Mouse (Mus musculus): Measurements from ENCODE around the gene Aarsd1. TPM values are rescaled to one million over a fixed set of nuclear protein-coding genes. Genes with fewer than 3 reads are reported as not detected.
"Not testable (repeated sequence)": the region's sequence is repeated elsewhere in the genome, so short reads cannot be mapped to it uniquely, and the experiment has no call there.

The Aarsd1 gene
- polyA plus RNA-seq (2015; fragmentation: Nextera tagmentation; extraction: Ambion mirVana) = 88.8 and 92.0 TPM in 2 replicates

GRCm38 (mm10) chr11:101417101-101417855 lies at the start of gene Aarsd1:
Gene Aarsd1, minus strand, starts transcription at chr11:101417615.
- H3K4me1 ChIP-seq (replicated peaks) = peaks cover 10% of the 10 kb centered on the region
- H3K27me3 ChIP-seq = no peaks in the 10 kb centered on the region
- H3K36me3 ChIP-seq = peaks cover 13% of the 10 kb centered on the region; the same call in 1 of the 2 replicates
- H3K9me3 ChIP-seq = no peaks in the 10 kb centered on the region
- peak within 1 kb of the TSS; percentile 73 for H3K9ac ChIP-seq
- peak within 1 kb of the TSS; percentile 69 for H3K4me3 ChIP-seq
- H3K27ac ChIP-seq (replicated peaks) = peak within 1 kb of the TSS; percentile 84
- H3K4me2 ChIP-seq = peak within 1 kb of the TSS; percentile 70
- WGBS = under 1% methylated on average over 44 of the region's 45 CpGs
- ATAC-seq (ENCODE audit: low FRiP score, low read depth) = peak; percentile 90

DNA sequence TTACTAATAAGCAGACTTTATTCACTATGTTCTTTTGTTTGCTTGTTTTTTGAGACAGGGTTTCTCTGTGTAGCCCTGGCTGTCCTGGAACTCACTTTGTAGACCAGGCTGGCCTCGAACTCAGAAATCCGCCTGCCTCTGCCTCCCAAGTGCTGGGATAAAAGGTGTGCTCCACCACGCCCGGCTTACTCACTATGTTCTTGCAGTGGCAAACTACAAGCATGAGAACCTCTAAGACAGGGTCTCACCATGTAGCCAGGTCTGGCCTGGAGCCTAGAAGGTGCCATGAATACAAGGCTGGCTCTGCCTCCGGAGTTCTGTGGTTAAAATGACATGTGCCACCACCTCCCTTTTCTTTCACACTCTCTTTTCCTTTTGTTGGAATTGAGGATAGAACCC lies 49.1 kb upstream of the Aarsd1 start:
- H3K9me3 ChIP-seq; ATAC-seq (ENCODE audit: low FRiP score, low read depth); H3K27me3 ChIP-seq; H3K9ac ChIP-seq; H3K36me3 ChIP-seq; H3K27ac ChIP-seq (replicated peaks): not testable (repeated sequence)
- Histone ChIP-seq H3K4me1 (replicated peaks) (peaks cover 65% of the 10 kb centered on the region), H3K4me2 (peak overlapping the region; percentile 71), H3K4me3 (peak overlapping the region; percentile 95)
- WGBS = 54% methylated on average over 5 of the region's 5 CpGs

DNA sequence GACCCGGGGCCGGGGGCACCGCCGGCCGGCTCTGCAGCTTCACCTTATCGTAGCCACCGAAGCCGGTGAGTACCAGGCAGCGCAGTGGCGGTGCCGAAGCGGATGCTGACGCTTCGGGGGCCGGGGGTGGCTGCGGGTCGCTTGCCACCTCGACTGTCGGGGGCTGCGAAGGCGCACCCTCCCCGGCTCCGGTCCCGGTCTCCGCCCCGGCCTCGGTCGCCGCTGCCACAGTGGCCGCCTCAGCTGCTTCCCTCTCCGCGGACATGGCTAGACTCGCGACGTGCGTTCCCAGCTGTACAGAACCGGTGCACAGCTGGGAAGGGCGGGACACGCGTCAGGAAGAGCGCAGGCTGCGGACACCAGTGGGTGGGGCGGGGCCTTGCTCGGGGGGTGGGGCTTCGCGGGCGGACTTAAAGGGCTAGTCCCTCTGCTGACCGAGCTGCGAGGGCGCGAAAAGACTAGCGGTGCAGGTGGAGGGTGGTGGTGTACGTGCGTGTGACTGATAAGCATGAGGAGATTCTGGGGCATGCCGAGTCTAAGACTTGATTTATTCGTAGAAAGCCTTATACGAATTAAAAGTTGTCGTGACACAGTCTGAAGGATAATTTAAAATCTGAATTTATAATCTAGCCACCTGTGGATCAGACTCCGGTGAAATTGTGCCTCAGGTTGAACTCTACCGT lies 48.6 kb upstream of the Aarsd1 start, which contains the start of gene Vat1:
Gene Vat1 (minus strand): TSS at position 362 of the 683 bp plus-strand sequence.
- H3K36me3 ChIP-seq = peaks cover 15% of the 10 kb centered on the region
- H3K4me1 ChIP-seq (replicated peaks) = peaks cover 65% of the 10 kb centered on the region
- H3K9ac ChIP-seq = peak within 1 kb of the TSS; percentile 96
- H3K27ac ChIP-seq (replicated peaks) = peak within 1 kb of the TSS; percentile 96
- H3K9me3 ChIP-seq = no peaks in the 10 kb centered on the region
- H3K4me3 ChIP-seq = peak within 1 kb of the TSS; percentile 95
- H3K4me2 ChIP-seq = peak within 1 kb of the TSS; percentile 81
- H3K27me3 ChIP-seq = no peaks in the 10 kb centered on the region
- ATAC-seq (ENCODE audit: low FRiP score, low read depth) = peak; percentile 75
- under 1% methylated on average over 60 of the region's 60 CpGs for WGBS

DNA sequence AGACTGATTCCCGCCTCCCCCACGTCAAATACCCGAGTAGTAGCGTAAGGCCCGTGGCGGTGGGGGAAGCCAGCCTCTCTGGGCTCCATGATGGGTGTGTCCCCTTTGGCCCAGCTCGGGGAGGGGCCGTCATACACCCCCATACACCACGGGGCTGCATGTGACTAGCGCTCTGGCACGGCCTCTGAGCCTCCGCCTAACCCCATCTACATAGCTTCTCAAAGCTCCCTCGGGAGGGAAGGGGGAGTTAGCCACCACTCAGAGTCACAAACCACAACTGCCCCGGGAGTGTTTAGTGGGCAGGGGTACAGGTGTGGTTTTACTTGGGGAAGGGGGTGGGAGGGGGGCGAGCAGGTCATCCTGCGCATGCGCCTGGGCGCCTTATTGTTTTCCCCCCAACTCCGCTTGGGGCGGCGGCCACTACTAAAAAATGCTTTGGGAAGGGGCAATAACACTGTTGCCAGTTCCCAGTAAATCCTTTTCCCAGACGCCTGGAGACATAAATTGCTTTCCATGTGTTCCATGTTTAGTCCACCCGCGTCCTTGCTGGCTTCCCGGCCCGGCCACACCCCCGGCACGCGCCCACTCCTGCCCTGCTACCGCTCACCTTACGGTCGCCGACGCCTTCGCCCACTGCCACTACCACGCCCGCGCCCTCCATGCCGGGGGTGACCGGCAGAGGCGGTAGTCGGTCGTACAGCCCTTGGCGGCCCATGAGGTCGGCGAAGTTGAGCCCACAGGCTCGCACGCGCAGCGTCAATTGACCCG lies 47.9 kb upstream of the Aarsd1 start:
- ATAC-seq (ENCODE audit: low FRiP score, low read depth) = peak; percentile 43
- peak overlapping the region; percentile 96 for H3K9ac ChIP-seq
- peaks cover 21% of the 10 kb centered on the region for H3K36me3 ChIP-seq
- H3K4me3 ChIP-seq = peak overlapping the region; percentile 95
- H3K9me3 ChIP-seq = no peaks in the 10 kb centered on the region
- H3K4me1 ChIP-seq (replicated peaks) = peaks cover 62% of the 10 kb centered on the region
- WGBS = under 1% methylated on average over 51 of the region's 51 CpGs
- H3K4me2 ChIP-seq = peak overlapping the region; percentile 71
- H3K27me3 ChIP-seq = no peaks in the 10 kb centered on the region
- H3K27ac ChIP-seq (replicated peaks) = peak overlapping the region; percentile 96

DNA sequence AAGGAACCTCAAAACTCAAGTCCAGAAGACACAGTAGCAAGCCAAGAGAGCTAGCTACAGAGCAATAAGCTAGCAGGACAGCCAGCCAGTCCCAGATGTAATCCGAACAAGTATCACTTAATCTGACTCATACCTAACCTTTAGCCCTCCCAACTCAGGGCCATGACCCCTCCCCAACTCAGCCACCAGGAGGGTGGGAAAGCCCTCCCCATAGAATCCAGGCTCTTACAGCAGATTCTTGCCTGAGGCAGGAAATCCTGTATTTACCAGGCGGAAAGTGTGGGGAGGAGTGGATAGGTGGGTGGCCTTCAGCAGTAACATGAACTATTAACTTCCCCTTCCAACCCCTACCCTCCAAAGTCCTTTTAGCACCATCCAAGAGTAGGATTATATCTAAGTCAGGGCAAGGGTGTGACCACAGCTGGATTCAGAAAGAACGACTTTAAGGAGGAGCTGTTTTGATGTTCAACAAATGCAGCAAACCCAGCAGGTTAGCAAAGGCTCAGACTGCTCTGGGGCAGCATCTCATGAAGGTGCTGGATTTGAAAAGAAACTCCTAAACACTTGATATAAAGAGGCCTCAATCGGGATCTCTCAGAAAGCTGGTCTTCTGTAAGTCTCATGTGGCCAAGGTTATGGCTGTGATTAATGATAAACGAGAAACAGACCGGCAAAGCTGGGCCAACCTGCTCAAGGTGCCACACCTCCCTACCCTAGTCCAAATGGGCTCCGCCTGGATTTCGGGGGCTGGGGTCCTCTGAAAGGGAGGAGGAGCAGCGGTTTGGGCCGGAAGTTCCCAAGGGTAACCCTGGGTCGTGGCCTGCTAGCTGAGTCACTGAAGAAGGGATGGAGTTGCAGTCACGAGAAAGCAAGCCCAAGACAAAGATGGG lies 47.0 kb upstream of the Aarsd1 start, which contains the start of gene Rnd2:
Gene Rnd2 (plus strand): TSS at position 789 of the 890 bp plus-strand sequence.
- Histone ChIP-seq H3K36me3 (peaks cover 30% of the 10 kb centered on the region), H3K27ac (replicated peaks) (peak within 1 kb of the TSS; percentile 96), H3K9ac (peak within 1 kb of the TSS; percentile 96), H3K9me3 (no peaks in the 10 kb centered on the region), H3K4me3 (peak within 1 kb of the TSS; percentile 95), H3K27me3 (no peaks in the 10 kb centered on the region), H3K4me1 (replicated peaks) (peaks cover 56% of the 10 kb centered on the region), H3K4me2 (peak within 1 kb of the TSS; percentile 71)
- WGBS = 10% methylated on average over 12 of the region's 12 CpGs
- ATAC-seq (ENCODE audit: low FRiP score, low read depth) = peak; percentile 1; the same call in 1 of the 2 replicates

DNA sequence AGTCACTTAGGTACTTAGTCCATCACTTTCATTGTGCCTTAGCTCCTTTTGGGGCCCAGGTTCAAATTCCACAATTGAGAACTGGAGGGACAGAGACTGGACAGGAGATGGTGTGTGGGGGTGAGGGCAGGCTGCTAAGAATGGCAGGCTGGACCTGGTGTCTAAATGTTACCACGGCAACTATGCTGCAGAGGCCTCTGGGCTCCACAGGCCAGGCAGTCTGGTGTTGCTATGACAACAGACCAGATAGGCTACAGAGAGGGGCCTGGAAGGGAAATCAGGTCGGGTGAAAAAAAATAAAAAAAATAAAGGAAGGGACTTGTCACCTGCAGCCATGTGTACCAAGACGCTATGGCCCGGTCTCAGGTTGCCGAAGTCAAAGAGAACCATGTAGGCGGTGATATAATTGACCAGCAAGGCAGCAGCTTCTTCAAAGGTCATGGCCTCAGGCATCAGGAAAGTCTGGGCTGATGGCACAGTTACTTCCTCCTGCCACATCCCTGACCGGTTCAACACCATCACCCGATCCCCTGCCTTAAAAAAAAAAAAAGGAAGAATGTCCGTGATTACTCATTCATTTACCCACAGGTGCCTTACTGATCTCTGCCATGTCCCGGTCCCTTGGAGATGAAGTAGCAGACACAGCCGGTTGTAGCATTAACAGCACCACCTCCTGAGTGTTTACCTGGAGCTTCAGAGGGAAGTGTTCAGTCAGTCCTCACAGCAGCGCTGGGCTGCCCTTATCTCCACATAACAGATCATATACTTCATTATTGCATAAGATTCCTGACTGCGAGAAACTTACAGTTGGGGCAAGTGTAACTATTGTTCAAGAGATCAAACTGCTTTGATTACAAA lies 45.4 kb upstream of the Aarsd1 start:
- 24% methylated on average over 13 of the region's 13 CpGs for WGBS
- peak overlapping the region; percentile 95; the same call in 1 of the 2 replicates for H3K4me3 ChIP-seq
- H3K9me3 ChIP-seq = no peaks in the 10 kb centered on the region
- H3K4me2 ChIP-seq = peak overlapping the region; percentile 71
- H3K36me3 ChIP-seq = peaks cover 45% of the 10 kb centered on the region
- ATAC-seq (ENCODE audit: low FRiP score, low read depth) = peak; percentile 37; the same call in 1 of the 2 replicates
- no peak overlapping the region; the same call in 1 of the 2 replicates for H3K27ac ChIP-seq (replicated peaks)
- peaks cover 47% of the 10 kb centered on the region for H3K4me1 ChIP-seq (replicated peaks)
- no peaks in the 10 kb centered on the region for H3K27me3 ChIP-seq
- H3K9ac ChIP-seq = no peak overlapping the region

GRCm38 (mm10) chr11:101462141-101462540 lies 44.7 kb upstream of the Aarsd1 start:
- H3K9me3 ChIP-seq = no peaks in the 10 kb centered on the region
- ATAC-seq (ENCODE audit: low FRiP score, low read depth) = no peak
- H3K4me3 ChIP-seq = no peak overlapping the region
- H3K36me3 ChIP-seq = peaks cover 51% of the 10 kb centered on the region
- H3K27ac ChIP-seq (replicated peaks) = no peak overlapping the region; the same call in 1 of the 2 replicates
- H3K4me1 ChIP-seq (replicated peaks) = peaks cover 41% of the 10 kb centered on the region
- no peak overlapping the region for H3K9ac ChIP-seq
- 56% methylated on average over 14 of the region's 14 CpGs for WGBS
- peak overlapping the region; percentile 71 for H3K4me2 ChIP-seq
- no peaks in the 10 kb centered on the region for H3K27me3 ChIP-seq

- no peak overlapping the region for H3K9ac ChIP-seq
- no peak overlapping the region for H3K27ac ChIP-seq (replicated peaks)
- no peaks in the 10 kb centered on the region for H3K27me3 ChIP-seq
- H3K9me3 ChIP-seq = no peaks in the 10 kb centered on the region
- WGBS = 92% methylated on average over 15 of the region's 15 CpGs
- H3K36me3 ChIP-seq = peaks cover 58% of the 10 kb centered on the region
- ATAC-seq (ENCODE audit: low FRiP score, low read depth) = no peak
- H3K4me1 ChIP-seq (replicated peaks) = peaks cover 31% of the 10 kb centered on the region
- H3K4me2 ChIP-seq = no peak overlapping the region
- no peak overlapping the region for H3K4me3 ChIP-seq
Observed at GRCm38 (mm10) chr11:101460321-101460720, 42.9 kb upstream of the Aarsd1 start.

DNA sequence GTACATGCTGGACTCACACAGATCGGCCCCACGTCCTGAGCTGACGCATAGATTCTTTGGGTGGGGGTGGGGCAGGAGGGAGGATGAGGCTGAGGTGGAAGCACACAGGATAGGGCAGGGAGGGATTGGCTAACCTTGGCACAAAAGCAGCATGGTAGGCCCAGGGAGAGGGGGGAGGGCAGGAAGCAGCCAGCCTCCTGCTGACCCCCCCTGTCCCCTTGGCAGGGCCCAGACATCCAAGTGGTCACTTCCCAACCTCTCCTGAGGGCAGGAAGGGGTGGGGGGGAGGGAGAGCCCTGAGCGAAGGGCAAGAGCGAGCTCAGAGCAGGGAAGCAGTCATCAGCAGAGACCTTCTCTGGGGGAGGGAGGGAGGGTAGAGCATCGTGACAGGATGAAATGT lies 42.3 kb upstream of the Aarsd1 start:
- WGBS = 44% methylated on average over 4 of the region's 6 CpGs
- ATAC-seq (ENCODE audit: low FRiP score, low read depth) = no peak
- no peak overlapping the region for H3K9ac ChIP-seq

DNA sequence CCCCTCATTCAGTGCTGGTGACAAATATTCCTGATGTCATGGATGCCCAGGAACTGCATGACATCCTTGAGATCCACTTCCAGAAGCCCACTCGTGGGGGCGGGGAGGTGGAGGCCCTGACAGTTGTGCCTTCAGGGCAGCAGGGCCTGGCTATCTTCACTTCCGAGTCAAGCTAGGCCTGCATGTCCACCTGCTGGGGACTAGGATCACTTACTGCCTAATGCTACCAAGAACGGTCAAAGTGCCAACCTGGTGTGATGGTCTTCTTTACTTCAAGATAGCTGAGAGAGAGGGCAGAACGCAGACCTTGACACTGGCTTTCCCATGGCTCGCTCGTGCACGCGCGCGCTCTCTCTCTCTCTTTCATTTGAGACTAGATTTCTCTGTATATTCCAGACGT lies 40.8 kb upstream of the Aarsd1 start:
- H3K4me2 ChIP-seq = no peak overlapping the region
- H3K27ac ChIP-seq (replicated peaks) = no peak overlapping the region
- no peak for ATAC-seq (ENCODE audit: low FRiP score, low read depth)
- H3K36me3 ChIP-seq = peaks cover 58% of the 10 kb centered on the region
- no peaks in the 10 kb centered on the region for H3K9me3 ChIP-seq
- no peak overlapping the region for H3K9ac ChIP-seq
- 87% methylated on average over 12 of the region's 12 CpGs for WGBS
- H3K27me3 ChIP-seq = no peaks in the 10 kb centered on the region
- H3K4me3 ChIP-seq = no peak overlapping the region
- H3K4me1 ChIP-seq (replicated peaks) = peaks cover 13% of the 10 kb centered on the region

More for the DNA sequence above, 42.3 kb upstream of the Aarsd1 start:
- Histone ChIP-seq H3K4me3 (no peak overlapping the region), H3K27me3 (no peaks in the 10 kb centered on the region), H3K36me3 (peaks cover 58% of the 10 kb centered on the region), H3K9me3 (no peaks in the 10 kb centered on the region), H3K4me1 (replicated peaks) (peaks cover 28% of the 10 kb centered on the region), H3K27ac (replicated peaks) (no peak overlapping the region), H3K4me2 (no peak overlapping the region)

Measured in hindbrain, embryonic 15.5 days (tissue).